Mouse (Mus musculus) layer of hippocampus, adult 18-20 months (tissue): ENCODE results near the gene Pdgfra. TPM values are rescaled to one million over a fixed set of nuclear protein-coding genes. Genes with fewer than 3 reads are reported as not detected.

Experiments used
- DNase-seq, 2 experiments: peaks; one replicate each; pipeline ENCODE4 v3.0.0; 2022; ENCODE audit warnings: low spot score in 2 of 2
- microRNA-seq, 2 experiments: library from miRNA; unstranded; fragments of <30 nt; microRNA quantifications; one replicate each; pipeline ENCODE4 v1.2.0; 2021
- total RNA-seq, 2 experiments: library from RNA; stranded (reverse); gene quantifications; 2 replicates each; pipeline ENCODE4 v1.2.3; 2021

Pdgfra gene
- total RNA-seq, 2 experiments from 2014 or later = 31.8 to 33.5 TPM

DNA sequence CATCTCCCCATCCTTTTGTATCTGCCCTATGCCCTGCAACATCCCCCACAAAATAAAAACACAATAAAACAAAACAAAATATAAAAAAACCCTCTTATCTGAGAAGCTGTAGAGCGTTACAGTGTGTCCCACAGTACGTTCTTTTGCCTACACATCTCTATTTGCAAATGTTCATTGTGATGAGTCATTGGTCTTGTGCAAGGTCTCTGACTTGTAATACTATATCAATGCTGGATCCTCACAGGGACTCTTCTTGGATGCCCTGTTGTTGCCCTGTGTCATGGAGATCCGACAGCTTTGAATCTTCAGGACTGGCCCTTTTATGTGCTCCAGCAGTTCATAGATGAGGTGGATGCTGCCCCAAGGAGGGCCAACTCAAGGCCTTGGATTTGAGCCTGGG lies 55.8 kb downstream of the Pdgfra start:
- no peak for DNase-seq

DNA sequence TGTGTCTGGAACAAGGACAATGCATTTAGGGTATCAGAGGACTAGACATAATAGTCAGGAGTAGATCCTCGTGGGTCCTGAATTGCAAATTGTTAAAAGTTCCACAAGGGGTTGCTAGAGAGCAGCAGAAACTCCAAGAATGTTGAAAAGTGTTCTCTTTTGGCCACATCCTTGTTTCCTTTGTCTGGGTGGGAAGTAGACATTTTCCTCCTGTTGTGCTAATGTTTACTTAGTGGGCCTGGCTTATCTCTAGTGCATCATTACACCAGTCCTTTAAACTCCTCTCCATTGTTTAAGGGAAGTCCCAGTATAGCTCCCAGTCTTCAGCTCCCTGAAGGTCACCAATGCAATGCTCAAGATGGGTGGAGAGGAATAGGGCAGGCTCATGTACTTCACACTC lies 57.9 kb downstream of the Pdgfra start:
- peak in 1 of 2 experiments; percentile 22 for DNase-seq

DNA sequence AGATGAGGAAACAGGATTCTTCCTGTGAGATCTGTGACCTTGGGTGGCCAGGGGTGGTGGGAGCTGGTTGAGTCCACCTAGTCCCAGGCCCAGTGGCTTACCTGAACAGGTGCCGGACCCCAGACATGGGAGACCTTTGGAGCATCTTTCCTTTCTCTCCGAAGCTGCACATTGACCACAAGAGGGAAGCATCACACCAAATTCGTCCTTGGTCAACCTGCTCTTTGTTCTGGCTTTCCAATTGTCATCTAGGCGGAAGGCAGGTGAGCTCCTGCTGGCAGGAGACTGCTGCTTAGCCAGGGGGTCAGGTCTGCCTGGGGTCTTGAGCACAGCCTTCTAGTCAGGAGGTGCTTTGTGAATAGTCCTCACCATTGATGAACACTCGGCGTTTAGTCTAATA lies 62.4 kb downstream of the Pdgfra start:
- DNase-seq = peak in 1 of 2 experiments; percentile 29

DNA sequence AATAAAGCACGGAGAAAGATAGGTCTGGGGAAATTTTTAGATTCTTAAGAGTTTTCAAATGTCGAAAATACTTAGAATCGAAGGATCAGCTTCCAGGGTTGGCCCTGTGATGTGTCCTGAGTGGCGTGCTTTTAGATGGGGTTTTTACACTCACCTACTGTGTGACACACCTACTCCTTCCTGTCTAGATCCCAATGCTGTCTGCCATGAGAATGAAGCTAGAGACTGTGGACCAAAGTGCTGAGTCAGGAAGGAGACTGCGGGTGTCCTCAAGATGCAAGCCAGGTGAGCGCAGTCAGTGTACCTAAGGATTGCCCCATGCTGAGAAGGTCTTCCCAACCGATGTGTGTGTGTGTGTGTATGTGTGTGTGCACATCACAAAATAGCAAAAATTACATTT lies 62.8 kb downstream of the Pdgfra start:
- DNase-seq = no peak

DNA sequence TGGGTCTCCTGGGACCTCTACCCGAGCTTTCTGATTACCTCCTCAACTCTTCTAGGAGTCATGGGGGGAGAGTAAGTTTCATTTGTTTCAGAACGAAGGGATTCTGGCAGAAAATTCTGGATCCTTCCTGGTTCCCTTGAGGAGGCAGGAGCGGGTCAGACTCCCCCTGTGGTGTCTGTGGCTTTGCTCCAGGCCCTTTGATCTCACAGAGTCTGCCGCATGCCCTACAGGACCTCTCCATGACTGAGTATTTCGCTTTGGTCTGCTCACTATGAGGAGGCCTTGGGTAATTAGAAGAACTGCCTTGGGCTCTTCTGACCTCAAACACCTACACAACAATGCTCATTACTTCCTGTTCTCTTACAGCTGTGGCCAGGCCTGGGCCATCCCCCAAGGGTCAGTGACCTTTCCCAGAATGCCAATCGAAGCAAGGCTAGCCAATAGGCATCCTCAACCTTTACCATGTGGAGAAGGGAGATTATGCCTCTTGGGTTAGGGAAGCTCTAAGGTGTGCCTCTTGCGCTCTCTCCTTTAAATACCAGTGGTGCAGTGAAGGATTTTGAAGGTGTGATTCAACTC lies 63.7 kb downstream of the Pdgfra start:
- DNase-seq = no peak

DNA sequence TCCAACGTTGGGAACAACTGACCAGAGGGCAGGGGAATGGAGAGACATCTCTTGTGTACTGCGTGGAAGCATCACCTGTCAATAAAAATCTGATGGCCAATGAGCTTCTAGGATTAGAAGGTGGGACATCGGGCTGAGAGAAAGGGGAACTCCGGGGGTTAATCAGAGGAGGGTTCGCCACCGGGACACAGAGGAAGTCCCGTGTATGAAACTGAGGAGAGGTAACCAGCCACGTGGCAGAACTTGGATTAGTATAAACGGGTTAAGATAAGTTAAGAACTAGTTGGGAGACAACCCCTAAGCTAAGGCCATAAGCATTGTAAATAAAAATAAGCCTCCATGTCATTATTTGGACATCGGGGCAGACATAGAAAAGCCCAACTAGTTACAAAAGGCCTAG lies 69.5 kb downstream of the Pdgfra start:
- no peak for DNase-seq

DNA sequence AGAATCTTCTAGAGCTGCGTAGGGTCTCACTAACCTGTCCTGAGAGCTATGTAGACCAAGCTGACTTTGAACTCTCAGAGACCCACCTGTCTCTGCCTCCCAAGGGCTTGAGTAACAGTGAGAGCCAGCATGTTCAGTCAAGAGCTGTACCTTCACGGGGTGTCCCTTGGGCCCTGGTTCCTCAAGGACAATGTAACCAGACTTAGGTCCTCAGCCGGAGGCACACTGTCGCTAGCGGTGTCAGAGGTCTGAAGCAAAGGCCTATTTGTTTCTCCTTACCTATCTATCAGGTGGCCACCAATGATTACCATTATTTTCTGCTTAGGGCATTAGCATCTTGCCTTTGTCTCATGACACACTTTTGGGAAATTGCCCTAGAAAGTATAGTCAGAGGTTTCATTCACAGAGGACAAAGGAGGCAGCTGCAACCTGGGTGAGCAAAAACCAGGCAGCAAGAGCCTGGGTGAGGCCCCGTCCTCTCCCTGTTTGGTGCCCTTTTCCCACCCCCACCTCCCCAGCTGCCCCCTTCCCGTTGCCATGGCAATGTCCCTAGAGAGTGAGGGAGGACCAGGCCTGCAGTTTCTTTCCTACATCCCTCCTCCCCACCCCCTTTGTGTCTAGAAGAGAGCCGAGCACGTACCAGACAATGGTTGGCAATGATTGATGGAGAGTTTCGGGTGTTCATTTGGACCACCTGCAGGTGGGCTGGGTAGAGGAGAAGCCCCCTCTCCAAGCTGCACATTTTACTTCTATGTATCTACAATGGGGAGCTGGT lies 70.6 kb downstream of the Pdgfra start:
- DNase-seq = no peak

DNA sequence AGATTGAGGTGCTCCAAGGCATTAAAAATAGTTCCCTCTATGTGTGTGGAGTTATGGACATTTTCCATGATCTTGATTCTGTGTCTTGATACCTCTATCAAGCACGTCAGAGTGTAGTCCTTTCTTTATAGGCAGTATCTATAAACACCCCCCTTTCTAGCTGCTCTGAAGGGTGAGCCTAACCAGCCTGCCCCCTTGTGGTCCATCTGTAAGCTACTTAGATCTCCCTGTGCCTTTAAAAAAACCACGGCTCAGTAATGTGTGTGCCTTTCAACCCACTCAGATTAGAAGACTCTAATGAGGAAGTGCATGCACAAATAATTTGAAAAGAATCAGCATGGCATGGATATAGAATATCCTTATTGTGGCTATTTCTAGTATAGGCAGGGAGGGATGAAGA lies 86.3 kb downstream of the Pdgfra start:
- DNase-seq = no peak

DNA sequence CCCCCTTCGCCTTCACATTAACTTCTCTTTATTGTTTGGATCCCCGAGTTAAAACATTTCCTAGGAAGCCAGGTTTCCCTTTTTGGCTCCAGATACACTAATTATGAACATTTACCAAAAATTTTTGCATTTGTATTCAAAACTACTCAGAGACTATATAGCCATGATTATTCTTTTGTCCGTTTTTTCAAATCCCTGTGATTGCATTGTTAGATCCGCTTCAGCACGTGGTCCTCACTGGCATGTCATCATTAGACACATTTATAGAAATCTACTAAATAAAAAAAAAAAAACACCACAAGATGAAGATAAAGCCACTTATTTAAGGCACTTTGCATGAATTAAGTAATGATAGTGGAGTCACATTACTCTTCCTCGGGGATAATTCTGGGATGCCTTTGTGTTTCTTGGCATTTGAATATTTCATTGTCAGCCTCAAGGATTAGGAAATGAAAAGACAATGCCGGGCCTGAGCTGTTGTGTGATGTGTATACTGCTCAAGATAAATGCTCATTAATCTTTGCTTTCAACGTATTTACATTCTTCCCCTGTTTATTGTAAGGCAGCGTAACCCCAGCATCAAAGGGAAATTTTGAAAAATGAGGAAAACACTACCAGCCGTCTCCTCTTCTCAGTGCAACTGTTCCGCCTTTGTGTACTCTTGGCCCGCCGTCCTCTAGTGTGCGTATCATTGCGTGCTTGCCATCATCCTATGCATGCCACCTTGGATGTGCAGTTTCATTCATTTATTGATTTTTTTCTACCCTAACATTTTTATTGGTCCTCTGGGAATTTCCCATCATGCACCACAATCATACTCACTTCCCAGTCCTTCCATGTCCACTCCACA lies 87.1 kb downstream of the Pdgfra start:
- no peak for DNase-seq

DNA sequence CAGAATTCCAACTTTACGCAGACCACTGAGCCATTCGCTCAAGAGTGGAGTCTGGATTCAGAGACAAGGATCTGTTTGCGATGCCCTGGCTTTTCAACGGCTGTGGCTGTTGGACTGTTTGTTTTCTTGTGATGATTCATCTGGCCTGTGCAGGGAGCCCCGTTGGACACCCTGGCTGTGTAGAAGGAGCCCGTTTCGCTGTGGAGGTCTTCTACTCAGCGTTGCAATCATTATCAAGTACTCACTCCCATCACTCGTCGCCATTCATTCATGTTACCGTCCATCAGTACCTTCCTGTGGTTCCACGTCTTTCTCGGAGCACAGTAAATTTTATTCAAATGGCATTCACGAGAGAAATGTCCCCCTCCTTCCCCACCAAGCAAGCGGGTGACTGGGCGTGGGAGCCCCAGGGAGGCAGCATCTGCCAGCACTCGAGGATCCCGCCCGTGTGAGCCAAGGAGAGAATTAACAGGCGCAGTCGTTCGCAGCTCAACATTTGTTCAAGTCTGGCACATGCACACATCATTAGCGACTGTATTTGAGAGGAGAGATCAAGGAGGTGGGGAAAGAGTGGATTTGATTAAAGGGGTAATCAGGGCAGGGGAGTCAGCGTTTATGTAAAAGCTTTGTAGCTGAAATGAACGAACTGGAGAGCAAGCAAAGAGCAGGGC lies 95.1 kb downstream of the Pdgfra start:
- DNase-seq = peak; percentile 21 to 55

Small RNA genes within 50 kb of the gene (microRNA-seq; reads per million reads assigned to microRNA genes)
- gene Mir7025 = 0 to 0.25 reads per million in 2 experiments

Other genes with a start within 250 kb of the Pdgfra start
- 10 to 100 TPM; 14.8 to 20.5 TPM for gene Chic2, start 107.5 kb upstream of the Pdgfra start, total RNA-seq
- gene Gsx2, start 76.7 kb upstream of the Pdgfra start, total RNA-seq = under 1 TPM; 0.52 to 0.68 TPM